Mouse (Mus musculus): ENCODE data around the gene Sh3bp1.

- TF ChIP-seq GATA1 (IDR thresholded peaks at IDR 0.05; ENCODE audit: borderline replicate concordance, low read length) (no peak), FLI1 (IDR thresholded peaks at IDR 0.05; ENCODE audit: low read length) (no peak)
These were observed 2.1 kb upstream of the Sh3bp1 start for GRCm38 (mm10) chr15:78897488-78897887.
